Comparison of ENCODE assay signal across 11 mouse cellular contexts in the genomic region with DNA sequence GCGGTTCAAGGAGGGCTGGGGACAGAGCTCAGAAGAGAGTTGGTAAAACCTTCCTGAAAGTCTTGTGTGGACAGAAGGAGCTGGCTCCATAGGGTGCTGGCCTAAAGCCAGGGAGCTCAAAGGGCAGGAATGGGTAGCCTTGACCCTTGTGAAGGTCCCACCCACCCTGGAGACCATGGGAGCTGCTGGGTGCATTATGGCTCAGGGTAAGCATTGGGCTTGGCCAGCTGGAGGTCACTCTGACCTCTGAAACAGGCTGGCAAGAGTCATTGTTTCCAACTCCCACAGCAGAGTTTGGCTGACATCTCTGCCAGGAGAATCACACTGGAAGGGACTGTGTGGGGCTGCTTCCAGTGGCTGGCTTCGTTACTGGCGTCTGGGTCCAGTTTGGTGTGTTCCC.
A peak's percentile ranks its signal among the peaks of the same experiment; 100 is the strongest.
DNase-seq lines count a peak whose midpoint lies in the region; ATAC-seq and TF ChIP-seq lines count a peak whose summit lies in the region.
"Had no signal": no experiment of that assay in that cellular context is flagged by ENCODE, and none has a peak within 500 bp of the region (broad histone marks: within the 10 kb centered on the region; RNA-seq: fewer than 3 reads in every experiment).

No protein-coding gene starts in this region.

- no peak for TF ChIP-seq CTCF in liver, adult 2 months (IDR thresholded peaks at IDR 0.05; ENCODE audit: low read depth, low read length)

- no peak overlapping the region for H3K4me2 ChIP-seq in liver, embryonic 12.5 days
- H3K4me2 ChIP-seq: limb, embryonic 13.5 days had no signal

- no peaks in the 10 kb centered on the region for H3K4me1 ChIP-seq in liver, adult 2 months (ENCODE audit: control insufficient read depth, insufficient read depth, low read length)
- no peaks in the 10 kb centered on the region for H3K4me1 ChIP-seq in liver, embryonic 12.5 days

- WGBS in liver, adult 2 months = 84% methylated on average over 3 of the region's 3 CpGs
- 74% methylated on average over 3 of the region's 3 CpGs for WGBS in liver, embryonic 12.5 days (ENCODE audit: insufficient replicate concordance)

- H3K27ac ChIP-seq in liver, adult 2 months (replicated peaks; ENCODE audit: insufficient read depth, low read depth, low read length) = no peak overlapping the region
- H3K27ac ChIP-seq in liver, embryonic 12.5 days = no peak overlapping the region
- H3K27ac ChIP-seq: limb, embryonic 13.5 days had no signal

- no peaks in the 10 kb centered on the region; the same call in 1 of the 2 replicates for H3K27me3 ChIP-seq in liver, adult 2 months (ENCODE audit: control insufficient read depth, insufficient read depth, low read length)
- H3K27me3 ChIP-seq in liver, embryonic 12.5 days (replicated peaks) = no peaks in the 10 kb centered on the region
- H3K27me3 ChIP-seq: limb, embryonic 13.5 days had no signal

- TF ChIP-seq POLR2A in liver, adult 2 months (IDR thresholded peaks at IDR 0.05; ENCODE audit: extremely low read depth, insufficient read depth, low read length) = no peak

- no peaks in the 10 kb centered on the region for H3K79me2 ChIP-seq in liver, adult 2 months (ENCODE audit: control insufficient read depth, insufficient read depth, low read length)

- no peak overlapping the region for H3K9ac ChIP-seq in liver, adult 2 months (ENCODE audit: low read depth, low read length)
- no peak overlapping the region for H3K9ac ChIP-seq in liver, embryonic 12.5 days
- H3K9ac ChIP-seq: limb, embryonic 13.5 days had no signal

- H3K36me3 ChIP-seq in liver, adult 2 months (ENCODE audit: control insufficient read depth, insufficient read depth, low read length) = no peaks in the 10 kb centered on the region
- H3K36me3 ChIP-seq in liver, embryonic 12.5 days = no peaks in the 10 kb centered on the region
- H3K36me3 ChIP-seq: limb, embryonic 13.5 days had no signal

- H3K9me3 ChIP-seq in liver, embryonic 12.5 days (replicated peaks) = no peaks in the 10 kb centered on the region
- H3K9me3 ChIP-seq: limb, embryonic 13.5 days had no signal

- no peak overlapping the region for H3K4me3 ChIP-seq in liver, adult 2 months (ENCODE audit: insufficient read depth, low read depth, low read length)
- no peak overlapping the region for H3K4me3 ChIP-seq in liver, embryonic 12.5 days
- H3K4me3 ChIP-seq: erythroblast, embryonic 14.5 days; limb, embryonic 13.5 days had no signal

- peak; percentile 5 for DNase-seq in liver, adult 2 months (ENCODE audit: extremely low read depth, low read depth, low spot score)
- peak; percentile 42 for DNase-seq in adrenal gland, postnatal 25 days
- DNase-seq in heart, adult 8-10 months (ENCODE audit: low spot score) = peak; percentile 45
- DNase-seq in kidney, postnatal 25 days = peak; percentile 4 to 57
- DNase-seq in left cerebral cortex, adult 11 months (ENCODE audit: low spot score) = no peak
- no peak for DNase-seq in frontal cortex, postnatal 25 days (ENCODE audit: low spot score in 2 of 2)
- DNase-seq: right cerebral cortex, postnatal 25 days had no signal

- ATAC-seq in liver, embryonic 12.5 days = no peak
- ATAC-seq: midbrain, embryonic 16.5 days had no signal

Comparison
In these comparisons a context has a peak if more than half of its experiments do, and no peak if none do; other contexts are left out.
1. DNase-seq: peak in liver, adult 2 months (single experiment), adrenal gland, postnatal 25 days (single experiment), heart, adult 8-10 months (single experiment) and kidney, postnatal 25 days (2 of 2); none in left cerebral cortex, adult 11 months (single experiment) and frontal cortex, postnatal 25 days (0 of 2).